Mouse (Mus musculus): Measurements from ENCODE around the gene Trp53bp2. TPM values are rescaled to one million over a fixed set of nuclear protein-coding genes. Genes with fewer than 3 reads are reported as not detected.

Trp53bp2 gene
- polyA plus RNA-seq, 1 experiment, result 1.2 TPM

DNA sequence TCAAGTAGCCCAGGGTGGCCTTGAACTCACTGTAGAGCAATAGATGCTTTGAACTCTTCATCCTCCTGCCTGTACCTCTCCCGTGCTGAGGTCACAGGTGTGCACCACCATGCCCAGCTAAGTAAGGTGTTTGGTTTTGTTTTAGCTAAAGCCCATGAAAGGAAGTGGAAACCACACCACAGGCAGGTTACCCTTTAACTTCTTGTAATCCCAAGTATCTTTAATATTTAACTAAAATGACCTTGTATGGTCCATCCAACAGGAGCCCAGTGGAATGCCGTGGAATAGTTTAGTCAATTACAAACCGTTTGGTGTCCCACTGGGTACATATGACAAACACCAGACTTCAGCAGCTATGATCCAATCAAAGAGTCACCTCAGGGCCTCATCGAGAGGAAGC lies 70.0 kb downstream of the Trp53bp2 start:
- TF ChIP-seq GATA1 (IDR thresholded peaks at IDR 0.05; ENCODE audit: borderline replicate concordance, low read length) (no peak), FLI1 (IDR thresholded peaks at IDR 0.05; ENCODE audit: low read length) (no peak)
- no peaks in the 10 kb centered on the region for H3K27me3 ChIP-seq (replicated peaks)

GRCm38 (mm10) chr1:182481138-182481537 lies 72.2 kb downstream of the Trp53bp2 start:
- Histone ChIP-seq H3K4me3 (replicated peaks) (no peak overlapping the region), H3K36me3 (replicated peaks; ENCODE audit: low read length) (peaks cover 99% of the 10 kb centered on the region), H3K9me3 (no peaks in the 10 kb centered on the region), H3K27me3 (replicated peaks) (no peaks in the 10 kb centered on the region), H3K4me1 (peaks cover 24% of the 10 kb centered on the region)
- TF ChIP-seq GATA1 (IDR thresholded peaks at IDR 0.05; ENCODE audit: borderline replicate concordance, low read length) (no peak), FLI1 (IDR thresholded peaks at IDR 0.05; ENCODE audit: low read length) (no peak)

More for the DNA sequence above, 70.0 kb downstream of the Trp53bp2 start:
- peaks cover 33% of the 10 kb centered on the region for H3K4me1 ChIP-seq
- no peaks in the 10 kb centered on the region for H3K9me3 ChIP-seq
- H3K36me3 ChIP-seq (replicated peaks; ENCODE audit: low read length), result peaks cover 100% of the 10 kb centered on the region
- H3K4me3 ChIP-seq (replicated peaks), result no peak overlapping the region

DNA sequence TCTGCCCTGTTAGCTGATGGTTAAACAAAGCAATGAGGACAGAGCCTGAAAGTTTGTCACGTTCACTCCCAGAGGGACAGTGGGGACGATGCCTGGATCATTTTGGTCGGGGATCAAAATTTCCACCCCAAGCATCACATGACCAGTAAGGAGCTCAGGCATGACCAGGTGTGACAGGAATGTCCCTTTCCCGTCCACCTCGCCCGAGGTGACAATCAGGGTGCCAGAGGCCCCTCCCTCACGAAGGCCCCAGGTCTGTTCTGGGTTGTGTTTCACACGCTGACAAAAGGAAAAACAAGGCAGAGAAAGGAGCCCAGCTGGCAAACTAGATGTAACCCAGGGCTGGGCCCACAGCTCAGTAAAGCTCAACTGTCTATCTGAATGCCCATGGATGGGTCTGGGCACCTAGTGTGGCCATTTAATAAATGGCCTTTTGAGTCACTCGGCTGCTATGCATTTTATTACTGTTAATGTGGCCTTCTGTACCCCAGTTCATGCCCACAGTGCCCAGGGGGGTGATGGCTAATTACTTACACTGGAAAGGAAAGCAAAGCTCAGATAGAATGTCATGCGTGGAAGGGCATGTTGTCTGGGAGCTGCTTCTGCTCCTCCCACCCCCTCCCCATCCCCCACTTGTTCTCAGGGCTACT lies 72.8 kb downstream of the Trp53bp2 start:
- peaks cover 99% of the 10 kb centered on the region for H3K36me3 ChIP-seq (replicated peaks; ENCODE audit: low read length)
- H3K9me3 ChIP-seq, result no peaks in the 10 kb centered on the region
- no peaks in the 10 kb centered on the region for H3K27me3 ChIP-seq (replicated peaks)
- no peak for TF ChIP-seq GATA1 (IDR thresholded peaks at IDR 0.05; ENCODE audit: borderline replicate concordance, low read length)
- no peak for TF ChIP-seq FLI1 (IDR thresholded peaks at IDR 0.05; ENCODE audit: low read length)
- no peak overlapping the region for H3K4me3 ChIP-seq (replicated peaks)
- peaks cover 24% of the 10 kb centered on the region for H3K4me1 ChIP-seq

DNA sequence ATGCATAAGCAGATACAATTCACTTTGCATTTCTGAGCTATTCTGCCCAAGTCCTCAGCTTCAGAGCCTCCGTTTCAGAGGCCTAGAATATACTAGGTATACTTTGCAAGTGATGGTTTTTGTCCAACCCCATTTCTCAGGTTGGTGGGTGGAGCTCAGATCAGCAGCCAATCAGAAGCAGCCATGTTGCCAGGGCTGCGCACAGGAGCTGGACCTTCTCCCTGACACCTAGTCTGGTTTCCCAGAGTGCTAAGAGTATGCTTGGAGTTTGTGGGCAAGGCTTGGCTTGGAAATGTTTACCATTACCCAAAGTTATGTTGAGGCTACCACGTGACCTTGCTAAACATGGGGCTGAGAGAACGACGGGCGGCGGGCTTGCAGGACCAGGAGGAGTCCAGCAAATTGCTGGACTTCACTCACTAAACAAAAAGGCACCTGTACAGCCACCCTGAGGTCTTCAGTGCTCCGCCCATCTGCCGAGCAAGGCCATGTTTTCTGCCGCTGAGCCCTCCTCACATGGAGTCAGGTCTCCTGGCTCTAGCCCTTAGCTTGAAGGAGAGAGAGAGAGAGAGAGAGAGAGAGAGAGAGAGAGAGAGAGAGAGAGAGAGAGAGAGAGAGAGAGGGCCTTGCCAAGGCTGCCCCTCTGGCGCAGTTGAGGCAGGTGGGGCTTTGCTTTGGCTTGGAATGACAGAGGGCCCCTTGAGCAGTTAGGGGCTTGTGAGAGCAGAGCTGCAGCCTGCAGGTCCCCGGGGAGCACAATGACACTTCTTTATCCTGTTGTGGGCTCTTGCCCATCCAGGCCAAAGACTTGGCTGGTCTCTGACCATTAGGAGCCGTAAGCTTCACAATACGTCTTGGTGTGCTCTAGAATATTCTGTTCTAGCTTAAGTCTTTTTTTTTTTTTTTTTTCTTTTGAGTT lies 74.3 kb downstream of the Trp53bp2 start:
- H3K27me3 ChIP-seq (replicated peaks), result no peaks in the 10 kb centered on the region
- H3K36me3 ChIP-seq (replicated peaks; ENCODE audit: low read length), result peaks cover 98% of the 10 kb centered on the region
- no peaks in the 10 kb centered on the region for H3K9me3 ChIP-seq
- H3K4me1 ChIP-seq, result peaks cover 24% of the 10 kb centered on the region
- no peak for TF ChIP-seq FLI1 (IDR thresholded peaks at IDR 0.05; ENCODE audit: low read length)
- TF ChIP-seq GATA1 (IDR thresholded peaks at IDR 0.05; ENCODE audit: borderline replicate concordance, low read length), result no peak
- no peak overlapping the region for H3K4me3 ChIP-seq (replicated peaks)

DNA sequence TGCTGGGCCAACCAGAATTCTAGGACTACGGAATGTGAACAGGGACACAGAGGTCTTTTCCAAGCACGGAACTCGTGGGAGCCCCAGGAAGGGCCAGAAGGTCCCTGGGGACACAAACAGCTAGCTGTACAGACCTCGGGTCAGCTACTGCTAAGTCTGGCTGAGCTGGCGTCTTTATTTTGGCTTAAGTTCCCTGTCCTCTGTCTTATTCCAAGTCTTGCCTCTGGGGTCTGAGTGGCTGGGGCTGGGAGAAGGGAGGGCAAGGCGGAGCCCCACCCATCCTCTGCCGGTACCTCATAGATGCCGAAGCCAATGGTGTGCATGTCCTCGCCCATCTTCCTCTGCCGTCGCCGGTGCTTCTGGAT lies 74.9 kb downstream of the Trp53bp2 start:
- no peaks in the 10 kb centered on the region for H3K9me3 ChIP-seq
- TF ChIP-seq GATA1 (IDR thresholded peaks at IDR 0.05; ENCODE audit: borderline replicate concordance, low read length), result no peak
- no peak for TF ChIP-seq FLI1 (IDR thresholded peaks at IDR 0.05; ENCODE audit: low read length)
- no peaks in the 10 kb centered on the region for H3K27me3 ChIP-seq (replicated peaks)
- H3K4me3 ChIP-seq (replicated peaks), result no peak overlapping the region
- peaks cover 24% of the 10 kb centered on the region for H3K4me1 ChIP-seq
- H3K36me3 ChIP-seq (replicated peaks; ENCODE audit: low read length), result peaks cover 98% of the 10 kb centered on the region

GRCm38 (mm10) chr1:182488503-182488902 lies 79.5 kb downstream of the Trp53bp2 start:
- Histone ChIP-seq H3K36me3 (replicated peaks; ENCODE audit: low read length) (peaks cover 96% of the 10 kb centered on the region), H3K9me3 (no peaks in the 10 kb centered on the region), H3K27me3 (replicated peaks) (no peaks in the 10 kb centered on the region), H3K4me1 (peaks cover 43% of the 10 kb centered on the region), H3K4me3 (replicated peaks) (no peak overlapping the region)
- TF ChIP-seq FLI1 (IDR thresholded peaks at IDR 0.05; ENCODE audit: low read length) (no peak), GATA1 (IDR thresholded peaks at IDR 0.05; ENCODE audit: borderline replicate concordance, low read length) (no peak)

GRCm38 (mm10) chr1:182489803-182490452 lies 81.0 kb downstream of the Trp53bp2 start:
- no peak for TF ChIP-seq FLI1 (IDR thresholded peaks at IDR 0.05; ENCODE audit: low read length)
- no peak for TF ChIP-seq GATA1 (IDR thresholded peaks at IDR 0.05; ENCODE audit: borderline replicate concordance, low read length)
- Histone ChIP-seq H3K36me3 (replicated peaks; ENCODE audit: low read length) (peaks cover 93% of the 10 kb centered on the region), H3K4me3 (replicated peaks) (peak overlapping the region; percentile 76)

GRCm38 (mm10) chr1:182490568-182490967 lies 81.6 kb downstream of the Trp53bp2 start:
- Histone ChIP-seq H3K9me3 (no peaks in the 10 kb centered on the region), H3K27me3 (replicated peaks) (no peaks in the 10 kb centered on the region), H3K36me3 (replicated peaks; ENCODE audit: low read length) (peaks cover 93% of the 10 kb centered on the region), H3K4me1 (peaks cover 63% of the 10 kb centered on the region), H3K4me3 (replicated peaks) (no peak overlapping the region)
- TF ChIP-seq GATA1 (IDR thresholded peaks at IDR 0.05; ENCODE audit: borderline replicate concordance, low read length) (no peak), FLI1 (IDR thresholded peaks at IDR 0.05; ENCODE audit: low read length) (no peak)

More at GRCm38 (mm10) chr1:182489803-182490452, 81.0 kb downstream of the Trp53bp2 start:
- Histone ChIP-seq H3K9me3 (no peaks in the 10 kb centered on the region), H3K27me3 (replicated peaks) (no peaks in the 10 kb centered on the region), H3K4me1 (peaks cover 57% of the 10 kb centered on the region)

DNA sequence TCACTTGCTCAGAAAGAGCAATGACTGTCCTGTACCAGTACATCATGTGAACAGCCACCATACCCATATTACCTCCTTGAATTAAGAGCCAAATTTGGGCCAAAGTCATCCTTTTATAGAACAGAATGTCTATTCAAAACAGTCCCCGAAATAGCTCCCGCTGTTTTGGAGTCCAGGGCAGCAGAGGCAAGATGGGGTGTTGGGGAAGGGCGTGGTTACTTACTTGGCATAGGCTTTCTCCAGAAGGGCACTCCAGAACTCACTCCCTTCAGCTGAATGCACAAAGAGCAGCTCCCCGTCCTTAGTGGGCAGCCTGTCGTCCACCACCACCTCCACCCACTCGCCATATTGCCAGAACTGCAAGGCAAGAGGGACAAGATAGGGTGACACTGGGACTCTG lies 82.9 kb downstream of the Trp53bp2 start:
- Histone ChIP-seq H3K36me3 (replicated peaks; ENCODE audit: low read length) (peaks cover 94% of the 10 kb centered on the region), H3K9me3 (no peaks in the 10 kb centered on the region), H3K27me3 (replicated peaks) (no peaks in the 10 kb centered on the region), H3K4me1 (peaks cover 76% of the 10 kb centered on the region), H3K4me3 (replicated peaks) (no peak overlapping the region)
- no peak for TF ChIP-seq GATA1 (IDR thresholded peaks at IDR 0.05; ENCODE audit: borderline replicate concordance, low read length)
- TF ChIP-seq FLI1 (IDR thresholded peaks at IDR 0.05; ENCODE audit: low read length), result no peak

Data from megakaryocyte, embryonic 14.5 days (primary cell).